Mouse (Mus musculus): Measurements from ENCODE around the gene Map1s.

- no peak for TF ChIP-seq CTCF (conservative IDR thresholded peaks at IDR 0.05; ENCODE audit: low read length)
- TF ChIP-seq POU5F1 (IDR thresholded peaks at IDR 0.05; ENCODE audit: borderline replicate concordance, low read length) = no peak
- TF ChIP-seq NANOG (IDR thresholded peaks at IDR 0.05; ENCODE audit: borderline replicate concordance, low read length) = no peak
These were observed 2.1 kb upstream of the Map1s start for GRCm38 (mm10) chr8:70903582-70903981.
